Mouse (Mus musculus): ENCODE measurements around the gene Stxbp6. TPM values are rescaled to one million over a fixed set of nuclear protein-coding genes. Genes with fewer than 3 reads are reported as not detected.

Gene Stxbp6
- polyA plus RNA-seq, 1 experiment = 8.4 TPM

GRCm38 (mm10) chr12:44967448-44967847 is 107.1 kb downstream of the Stxbp6 start:
- Histone ChIP-seq H3K9me3 (replicated peaks; ENCODE audit: control insufficient read depth, insufficient read depth, low read length, poor library complexity, severe bottlenecking) (no peaks in the 10 kb centered on the region), H3K4me1 (ENCODE audit: control insufficient read depth, insufficient read depth, low read length) (no peaks in the 10 kb centered on the region), H3K9ac (ENCODE audit: low read depth, poor library complexity, severe bottlenecking) (no peak overlapping the region), H3K36me3 (ENCODE audit: control insufficient read depth, insufficient read depth, low read length, poor library complexity, severe bottlenecking) (no peaks in the 10 kb centered on the region), H3K27me3 (ENCODE audit: control insufficient read depth, insufficient read depth, low read length, poor library complexity, severe bottlenecking) (no peaks in the 10 kb centered on the region; the same call in 1 of the 2 replicates), H3K27ac (ENCODE audit: insufficient read depth, low read length) (no peak overlapping the region), H3K4me3 (ENCODE audit: low read depth, low read length) (no peak overlapping the region)
- TF ChIP-seq EP300 (IDR thresholded peaks at IDR 0.05; ENCODE audit: insufficient read depth, low read depth, low read length) (no peak), CTCF (IDR thresholded peaks at IDR 0.05; ENCODE audit: low read depth, low read length) (no peak), POLR2A (IDR thresholded peaks at IDR 0.05; ENCODE audit: insufficient read depth, low read length) (no peak)

DNA sequence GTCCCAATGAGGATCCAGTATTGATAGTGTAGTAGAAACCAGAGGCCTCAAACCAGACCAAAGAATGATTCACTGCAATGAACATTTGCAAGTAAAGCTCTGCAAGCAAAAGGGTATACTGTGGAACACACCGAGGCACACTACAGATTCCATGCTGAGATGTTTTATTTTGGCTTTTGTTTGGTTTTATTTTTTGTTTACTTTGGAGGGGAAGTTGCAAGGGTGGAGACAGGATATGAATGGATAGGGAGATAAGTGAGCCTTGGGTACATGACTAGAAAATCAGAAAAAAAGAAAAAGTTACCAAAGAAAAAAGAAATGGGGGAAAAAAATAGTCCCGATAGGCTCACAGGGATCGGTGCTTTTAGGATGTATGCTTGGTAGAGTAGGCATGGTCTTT is 117.0 kb downstream of the Stxbp6 start:
- Histone ChIP-seq H3K4me1 (ENCODE audit: control insufficient read depth, insufficient read depth, low read length) (peaks cover 3% of the 10 kb centered on the region), H3K9me3 (replicated peaks; ENCODE audit: control insufficient read depth, insufficient read depth, low read length, poor library complexity, severe bottlenecking) (no peaks in the 10 kb centered on the region), H3K27ac (ENCODE audit: insufficient read depth, low read length) (no peak overlapping the region), H3K27me3 (ENCODE audit: control insufficient read depth, insufficient read depth, low read length, poor library complexity, severe bottlenecking) (no peaks in the 10 kb centered on the region), H3K9ac (ENCODE audit: low read depth, poor library complexity, severe bottlenecking) (no peak overlapping the region), H3K36me3 (ENCODE audit: control insufficient read depth, insufficient read depth, low read length, poor library complexity, severe bottlenecking) (no peaks in the 10 kb centered on the region), H3K4me3 (ENCODE audit: low read depth, low read length) (no peak overlapping the region)
- TF ChIP-seq CTCF (IDR thresholded peaks at IDR 0.05; ENCODE audit: low read depth, low read length) (no peak), EP300 (IDR thresholded peaks at IDR 0.05; ENCODE audit: insufficient read depth, low read depth, low read length) (no peak), POLR2A (IDR thresholded peaks at IDR 0.05; ENCODE audit: insufficient read depth, low read length) (no peak)

- no peaks in the 10 kb centered on the region for H3K27me3 ChIP-seq (ENCODE audit: control insufficient read depth, insufficient read depth, low read length, poor library complexity, severe bottlenecking)
- TF ChIP-seq CTCF (IDR thresholded peaks at IDR 0.05; ENCODE audit: low read depth, low read length) (no peak), EP300 (IDR thresholded peaks at IDR 0.05; ENCODE audit: insufficient read depth, low read depth, low read length) (no peak), POLR2A (IDR thresholded peaks at IDR 0.05; ENCODE audit: insufficient read depth, low read length) (no peak)
- H3K9me3 ChIP-seq (replicated peaks; ENCODE audit: control insufficient read depth, insufficient read depth, low read length, poor library complexity, severe bottlenecking) = no peaks in the 10 kb centered on the region
- H3K4me1 ChIP-seq (ENCODE audit: control insufficient read depth, insufficient read depth, low read length) = peaks cover 3% of the 10 kb centered on the region
- no peak overlapping the region for H3K9ac ChIP-seq (ENCODE audit: low read depth, poor library complexity, severe bottlenecking)
- no peaks in the 10 kb centered on the region for H3K36me3 ChIP-seq (ENCODE audit: control insufficient read depth, insufficient read depth, low read length, poor library complexity, severe bottlenecking)
- H3K27ac ChIP-seq (ENCODE audit: insufficient read depth, low read length) = no peak overlapping the region
- H3K4me3 ChIP-seq (ENCODE audit: low read depth, low read length) = no peak overlapping the region
Observed at GRCm38 (mm10) chr12:44953121-44953520, 121.4 kb downstream of the Stxbp6 start.

- no peaks in the 10 kb centered on the region for H3K27me3 ChIP-seq (ENCODE audit: control insufficient read depth, insufficient read depth, low read length, poor library complexity, severe bottlenecking)
- no peak overlapping the region for H3K27ac ChIP-seq (ENCODE audit: insufficient read depth, low read length)
- no peaks in the 10 kb centered on the region for H3K36me3 ChIP-seq (ENCODE audit: control insufficient read depth, insufficient read depth, low read length, poor library complexity, severe bottlenecking)
- H3K9ac ChIP-seq (ENCODE audit: low read depth, poor library complexity, severe bottlenecking) = no peak overlapping the region
- TF ChIP-seq EP300 (IDR thresholded peaks at IDR 0.05; ENCODE audit: insufficient read depth, low read depth, low read length) = no peak
- TF ChIP-seq POLR2A (IDR thresholded peaks at IDR 0.05; ENCODE audit: insufficient read depth, low read length) = no peak
- TF ChIP-seq CTCF (IDR thresholded peaks at IDR 0.05; ENCODE audit: low read depth, low read length) = no peak
- peaks cover under 1% of the 10 kb centered on the region for H3K4me1 ChIP-seq (ENCODE audit: control insufficient read depth, insufficient read depth, low read length)
- no peak overlapping the region for H3K4me3 ChIP-seq (ENCODE audit: low read depth, low read length)
- H3K9me3 ChIP-seq (replicated peaks; ENCODE audit: control insufficient read depth, insufficient read depth, low read length, poor library complexity, severe bottlenecking) = no peaks in the 10 kb centered on the region
Observed at GRCm38 (mm10) chr12:44952072-44952471, 122.4 kb downstream of the Stxbp6 start.

GRCm38 (mm10) chr12:44950559-44950958 is 124.0 kb downstream of the Stxbp6 start:
- TF ChIP-seq CTCF (IDR thresholded peaks at IDR 0.05; ENCODE audit: low read depth, low read length) = no peak
- no peak overlapping the region for H3K9ac ChIP-seq (ENCODE audit: low read depth, poor library complexity, severe bottlenecking)
- no peaks in the 10 kb centered on the region for H3K36me3 ChIP-seq (ENCODE audit: control insufficient read depth, insufficient read depth, low read length, poor library complexity, severe bottlenecking)
- H3K4me3 ChIP-seq (ENCODE audit: low read depth, low read length) = no peak overlapping the region
- no peak overlapping the region for H3K27ac ChIP-seq (ENCODE audit: insufficient read depth, low read length)
- no peaks in the 10 kb centered on the region for H3K9me3 ChIP-seq (replicated peaks; ENCODE audit: control insufficient read depth, insufficient read depth, low read length, poor library complexity, severe bottlenecking)
- H3K4me1 ChIP-seq (ENCODE audit: control insufficient read depth, insufficient read depth, low read length) = no peaks in the 10 kb centered on the region
- H3K27me3 ChIP-seq (ENCODE audit: control insufficient read depth, insufficient read depth, low read length, poor library complexity, severe bottlenecking) = no peaks in the 10 kb centered on the region

DNA sequence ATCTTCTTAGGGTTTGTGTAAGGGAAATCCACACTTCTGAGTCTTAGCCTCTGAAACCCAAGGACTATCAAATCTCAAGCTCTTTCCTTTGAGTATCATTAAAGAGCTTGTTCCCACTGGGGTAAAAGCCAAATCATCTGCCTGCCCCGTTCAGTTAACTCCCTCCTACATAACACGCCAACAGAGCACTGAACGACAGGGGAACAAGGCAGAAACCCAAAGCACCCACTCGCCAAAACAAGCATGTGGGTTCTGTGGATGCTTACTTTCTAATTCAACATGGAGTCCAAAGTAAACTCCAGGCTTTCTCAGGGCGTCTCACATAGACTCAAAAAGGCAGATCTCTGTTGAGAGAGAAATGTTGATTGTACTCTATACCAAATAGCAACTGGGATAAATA is 126.7 kb downstream of the Stxbp6 start:
- H3K27ac ChIP-seq (ENCODE audit: insufficient read depth, low read length) = no peak overlapping the region
- H3K4me1 ChIP-seq (ENCODE audit: control insufficient read depth, insufficient read depth, low read length) = no peaks in the 10 kb centered on the region
- no peak overlapping the region for H3K4me3 ChIP-seq (ENCODE audit: low read depth, low read length)
- no peaks in the 10 kb centered on the region for H3K36me3 ChIP-seq (ENCODE audit: control insufficient read depth, insufficient read depth, low read length, poor library complexity, severe bottlenecking)
- H3K9ac ChIP-seq (ENCODE audit: low read depth, poor library complexity, severe bottlenecking) = no peak overlapping the region
- H3K27me3 ChIP-seq (ENCODE audit: control insufficient read depth, insufficient read depth, low read length, poor library complexity, severe bottlenecking) = no peaks in the 10 kb centered on the region
- no peak for TF ChIP-seq CTCF (IDR thresholded peaks at IDR 0.05; ENCODE audit: low read depth, low read length)
- TF ChIP-seq EP300 (IDR thresholded peaks at IDR 0.05; ENCODE audit: insufficient read depth, low read depth, low read length) = no peak
- H3K9me3 ChIP-seq (replicated peaks; ENCODE audit: control insufficient read depth, insufficient read depth, low read length, poor library complexity, severe bottlenecking) = no peaks in the 10 kb centered on the region
